Mouse (Mus musculus) heart, postnatal 0 days (tissue): ENCODE data around the gene St8sia2.

Source experiments
- CTCF ChIP-seq: IDR thresholded peaks from 2 replicates; pipeline ENCODE4 v1.5.1; 2016; ENCODE audit warnings: antibody characterized with exemption, control low read depth, low read depth
- EP300 ChIP-seq: IDR thresholded peaks from 2 replicates; pipeline ENCODE4 v1.6.1; 2016; ENCODE audit warnings: antibody characterized with exemption, low read depth

GRCm38 (mm10) chr7:74021771-74022170 lies 8.3 kb upstream of the St8sia2 start:
- TF ChIP-seq CTCF = no peak
- TF ChIP-seq EP300 = no peak
